Mouse (Mus musculus): Measurements from ENCODE around the gene H2-M5.

The H2-M5 gene

GRCm38 (mm10) chr17:36947051-36947819 lies 42.1 kb downstream of the H2-M5 start:
- peak; percentile 67 for DNase-seq

- DNase-seq, result no peak
Observed at GRCm38 (mm10) chr17:36944121-36944775, 45.1 kb downstream of the H2-M5 start.

GRCm38 (mm10) chr17:36943691-36944090 lies 45.6 kb downstream of the H2-M5 start:
- DNase-seq, result no peak

GRCm38 (mm10) chr17:36942791-36943471 lies 46.4 kb downstream of the H2-M5 start, which contains the start of gene Rnf39:
TSS of gene Rnf39 (plus strand) at chr17:36942918.
- DNase-seq, result peak; percentile 29

GRCm38 (mm10) chr17:36942391-36942790 lies 46.9 kb downstream of the H2-M5 start:
- DNase-seq, result peak; percentile 25

- no peak for DNase-seq
Observed at GRCm38 (mm10) chr17:36938056-36938455, 51.3 kb downstream of the H2-M5 start.

All from right cerebral cortex, postnatal 14 days (tissue).